Mouse (Mus musculus): ENCODE data around the gene Hist1h3f. TPM values are rescaled to one million over a fixed set of nuclear protein-coding genes. Genes with fewer than 3 reads are reported as not detected.
"Not testable (repeated sequence)": the region's sequence is repeated elsewhere in the genome, so short reads cannot be mapped to it uniquely, and the experiment has no call there.

Gene Hist1h3f
- total RNA-seq, 1 experiment from 2014 or later = 45.4 TPM

GRCm38 (mm10) chr13:23532262-23533075 is 11.4 kb upstream of the Hist1h3f start:
- ATAC-seq (replicated peaks in 1 of 2; ENCODE audit: insufficient read depth in 1 of 2, low FRiP score in 2 of 2, low TSS enrichment in 1 of 2, low read depth in 1 of 2, poor library complexity in 2 of 2, severe bottlenecking in 2 of 2) = no peak

GRCm38 (mm10) chr13:23533560-23534367 is 10.1 kb upstream of the Hist1h3f start, which contains the start of gene Hist1h2af:
Gene Hist1h2af, plus strand, starts transcription at chr13:23533906.
- peak; percentile 38 to 39 for ATAC-seq (replicated peaks in 1 of 2; ENCODE audit: insufficient read depth in 1 of 2, low FRiP score in 2 of 2, low TSS enrichment in 1 of 2, low read depth in 1 of 2, poor library complexity in 2 of 2, severe bottlenecking in 2 of 2)

GRCm38 (mm10) chr13:23534368-23535131 is 9.3 kb upstream of the Hist1h3f start:
- ATAC-seq (replicated peaks in 1 of 2; ENCODE audit: insufficient read depth in 1 of 2, low FRiP score in 2 of 2, low TSS enrichment in 1 of 2, low read depth in 1 of 2, poor library complexity in 2 of 2, severe bottlenecking in 2 of 2) = no peak

- peak; percentile 71 to 74 for ATAC-seq (replicated peaks in 1 of 2; ENCODE audit: insufficient read depth in 1 of 2, low FRiP score in 2 of 2, low TSS enrichment in 1 of 2, low read depth in 1 of 2, poor library complexity in 2 of 2, severe bottlenecking in 2 of 2)
Observed at GRCm38 (mm10) chr13:23535137-23536075, 8.4 kb upstream of the Hist1h3f start, which contains the start of gene Hist1h3g. Gene Hist1h3g, plus strand, starts transcription at chr13:23535422.

GRCm38 (mm10) chr13:23536076-23536822 is 7.6 kb upstream of the Hist1h3f start:
- ATAC-seq (replicated peaks in 1 of 2; ENCODE audit: insufficient read depth in 1 of 2, low FRiP score in 2 of 2, low TSS enrichment in 1 of 2, low read depth in 1 of 2, poor library complexity in 2 of 2, severe bottlenecking in 2 of 2) = no peak

GRCm38 (mm10) chr13:23537006-23537710 is 6.7 kb upstream of the Hist1h3f start:
- no peak for ATAC-seq (replicated peaks in 1 of 2; ENCODE audit: insufficient read depth in 1 of 2, low FRiP score in 2 of 2, low TSS enrichment in 1 of 2, low read depth in 1 of 2, poor library complexity in 2 of 2, severe bottlenecking in 2 of 2)

- no peak for ATAC-seq (replicated peaks in 1 of 2; ENCODE audit: insufficient read depth in 1 of 2, low FRiP score in 2 of 2, low TSS enrichment in 1 of 2, low read depth in 1 of 2, poor library complexity in 2 of 2, severe bottlenecking in 2 of 2)
Observed at GRCm38 (mm10) chr13:23538249-23538648, 5.6 kb upstream of the Hist1h3f start.

- ATAC-seq (replicated peaks in 1 of 2; ENCODE audit: insufficient read depth in 1 of 2, low FRiP score in 2 of 2, low TSS enrichment in 1 of 2, low read depth in 1 of 2, poor library complexity in 2 of 2, severe bottlenecking in 2 of 2) = not testable (repeated sequence)
Observed at GRCm38 (mm10) chr13:23539821-23540220, 4.0 kb upstream of the Hist1h3f start.

- ATAC-seq (replicated peaks in 1 of 2; ENCODE audit: insufficient read depth in 1 of 2, low FRiP score in 2 of 2, low TSS enrichment in 1 of 2, low read depth in 1 of 2, poor library complexity in 2 of 2, severe bottlenecking in 2 of 2) = no peak
Observed at GRCm38 (mm10) chr13:23541497-23541896, 2.4 kb upstream of the Hist1h3f start.

GRCm38 (mm10) chr13:23542225-23542980 is 1.4 kb upstream of the Hist1h3f start:
- not testable (repeated sequence) for ATAC-seq (replicated peaks in 1 of 2; ENCODE audit: insufficient read depth in 1 of 2, low FRiP score in 2 of 2, low TSS enrichment in 1 of 2, low read depth in 1 of 2, poor library complexity in 2 of 2, severe bottlenecking in 2 of 2)

GRCm38 (mm10) chr13:23542999-23543607 is 749 bp upstream of the Hist1h3f start, which contains the start of gene Hist1h2bh:
Gene Hist1h2bh, minus strand, starts transcription at chr13:23543392.
- ATAC-seq (replicated peaks in 1 of 2; ENCODE audit: insufficient read depth in 1 of 2, low FRiP score in 2 of 2, low TSS enrichment in 1 of 2, low read depth in 1 of 2, poor library complexity in 2 of 2, severe bottlenecking in 2 of 2) = peak; percentile 95 to 97

- peak; percentile 13 to 14; a peak in 2 of 4 replicates for ATAC-seq (replicated peaks in 1 of 2; ENCODE audit: insufficient read depth in 1 of 2, low FRiP score in 2 of 2, low TSS enrichment in 1 of 2, low read depth in 1 of 2, poor library complexity in 2 of 2, severe bottlenecking in 2 of 2)
Observed at GRCm38 (mm10) chr13:23544787-23545120, 902 bp downstream of the Hist1h3f start.

- ATAC-seq (replicated peaks in 1 of 2; ENCODE audit: insufficient read depth in 1 of 2, low FRiP score in 2 of 2, low TSS enrichment in 1 of 2, low read depth in 1 of 2, poor library complexity in 2 of 2, severe bottlenecking in 2 of 2) = no peak
Observed at GRCm38 (mm10) chr13:23546694-23547093, 2.8 kb downstream of the Hist1h3f start.

- no peak for ATAC-seq (replicated peaks in 1 of 2; ENCODE audit: insufficient read depth in 1 of 2, low FRiP score in 2 of 2, low TSS enrichment in 1 of 2, low read depth in 1 of 2, poor library complexity in 2 of 2, severe bottlenecking in 2 of 2)
Observed at GRCm38 (mm10) chr13:23550761-23551145, 6.9 kb downstream of the Hist1h3f start.
